Mouse (Mus musculus) CD4-positive helper T cell, adult 2 months (primary cell): ENCODE data around the gene Cyp4f37.

Experiments used
- DNase-seq: peaks from one replicate; pipeline ENCODE4 v3.0.0-alpha.2; 2012; ENCODE audit warnings: low read depth, missing footprints, low spot score

Cyp4f37 gene

GRCm38 (mm10) chr17:32685048-32685750, 64.1 kb downstream of the Cyp4f37 start, which contains the start of gene Cyp4f15:
Cyp4f15 (plus strand) TSS chr17:32685627.
- DNase-seq, result no peak
